Mouse (Mus musculus) urinary bladder, postnatal 4 days (tissue): Measurements from ENCODE around the gene Slc35e1.

Source experiments
- DNase-seq, 2 experiments: peaks; one replicate each; pipeline ENCODE4 v3.0.0; 2021 to 2022; ENCODE audit warnings: low spot score in 2 of 2

Gene Slc35e1

GRCm38 (mm10) chr8:72491680-72492621 lies at the start of gene Slc35e1:
Gene Slc35e1, minus strand, starts transcription at chr8:72492614.
- peak in 1 of 2 experiments; percentile 29 for DNase-seq

GRCm38 (mm10) chr8:72539234-72539633 lies 46.8 kb upstream of the Slc35e1 start:
- DNase-seq: no peak

- no peak for DNase-seq
Observed at GRCm38 (mm10) chr8:72534888-72535287, 42.5 kb upstream of the Slc35e1 start.

- DNase-seq: no peak
Observed at GRCm38 (mm10) chr8:72532103-72532502, 39.7 kb upstream of the Slc35e1 start.

GRCm38 (mm10) chr8:72521888-72522287 lies 29.5 kb upstream of the Slc35e1 start:
- DNase-seq: no peak

GRCm38 (mm10) chr8:72517421-72517988 lies 25.1 kb upstream of the Slc35e1 start:
- no peak for DNase-seq

GRCm38 (mm10) chr8:72513158-72513557 lies 20.7 kb upstream of the Slc35e1 start:
- no peak for DNase-seq

GRCm38 (mm10) chr8:72512648-72513047 lies 20.2 kb upstream of the Slc35e1 start:
- DNase-seq: no peak

GRCm38 (mm10) chr8:72507505-72507904 lies 15.1 kb upstream of the Slc35e1 start:
- no peak for DNase-seq

GRCm38 (mm10) chr8:72504637-72505314 lies 12.4 kb upstream of the Slc35e1 start:
- DNase-seq: no peak

GRCm38 (mm10) chr8:72504137-72504536 lies 11.7 kb upstream of the Slc35e1 start:
- DNase-seq: no peak

- DNase-seq: no peak
Observed at GRCm38 (mm10) chr8:72500521-72500931, 8.1 kb upstream of the Slc35e1 start.

- no peak for DNase-seq
Observed at GRCm38 (mm10) chr8:72499521-72500284, 7.3 kb upstream of the Slc35e1 start.

- DNase-seq: no peak
Observed at GRCm38 (mm10) chr8:72498527-72498926, 6.1 kb upstream of the Slc35e1 start.

- DNase-seq: no peak
Observed at GRCm38 (mm10) chr8:72497911-72498310, 5.5 kb upstream of the Slc35e1 start.

GRCm38 (mm10) chr8:72496217-72496616 lies 3.8 kb upstream of the Slc35e1 start:
- DNase-seq: no peak

GRCm38 (mm10) chr8:72495411-72496111 lies 3.1 kb upstream of the Slc35e1 start:
- no peak for DNase-seq

- no peak for DNase-seq
Observed at GRCm38 (mm10) chr8:72493381-72493780, 967 bp upstream of the Slc35e1 start.

GRCm38 (mm10) chr8:72492622-72493081 lies 238 bp upstream of the Slc35e1 start:
- peak; percentile 99 for DNase-seq

- no peak for DNase-seq
Observed at GRCm38 (mm10) chr8:72491017-72491416, 1.4 kb downstream of the Slc35e1 start.

GRCm38 (mm10) chr8:72487014-72487413 lies 5.4 kb downstream of the Slc35e1 start:
- no peak for DNase-seq
